Mouse (Mus musculus) kidney, adult 10 weeks (tissue): ENCODE measurements around the gene Notum. TPM values are rescaled to one million over a fixed set of nuclear protein-coding genes. Genes with fewer than 3 reads are reported as not detected.

ENCODE experiments used
- polyA plus RNA-seq: library from polyadenylated mRNA; stranded (reverse); fragments of 350-450 nt; fragmentation: Illumina TruSeq; extraction: RNeasy Lipid Tissue Mini Kit (QIAGEN cat#74804); gene quantifications from one replicate; pipeline ENCODE4 v1.2.3, GENCODE M21; 2014; ENCODE audit warnings: low read depth, low replicate concordance

Gene Notum
- not detected for polyA plus RNA-seq

GRCm38 (mm10) chr11:120661076-120661460, at the start of gene Notum:
TSS of gene Notum (minus strand) at chr11:120661175.

DNA sequence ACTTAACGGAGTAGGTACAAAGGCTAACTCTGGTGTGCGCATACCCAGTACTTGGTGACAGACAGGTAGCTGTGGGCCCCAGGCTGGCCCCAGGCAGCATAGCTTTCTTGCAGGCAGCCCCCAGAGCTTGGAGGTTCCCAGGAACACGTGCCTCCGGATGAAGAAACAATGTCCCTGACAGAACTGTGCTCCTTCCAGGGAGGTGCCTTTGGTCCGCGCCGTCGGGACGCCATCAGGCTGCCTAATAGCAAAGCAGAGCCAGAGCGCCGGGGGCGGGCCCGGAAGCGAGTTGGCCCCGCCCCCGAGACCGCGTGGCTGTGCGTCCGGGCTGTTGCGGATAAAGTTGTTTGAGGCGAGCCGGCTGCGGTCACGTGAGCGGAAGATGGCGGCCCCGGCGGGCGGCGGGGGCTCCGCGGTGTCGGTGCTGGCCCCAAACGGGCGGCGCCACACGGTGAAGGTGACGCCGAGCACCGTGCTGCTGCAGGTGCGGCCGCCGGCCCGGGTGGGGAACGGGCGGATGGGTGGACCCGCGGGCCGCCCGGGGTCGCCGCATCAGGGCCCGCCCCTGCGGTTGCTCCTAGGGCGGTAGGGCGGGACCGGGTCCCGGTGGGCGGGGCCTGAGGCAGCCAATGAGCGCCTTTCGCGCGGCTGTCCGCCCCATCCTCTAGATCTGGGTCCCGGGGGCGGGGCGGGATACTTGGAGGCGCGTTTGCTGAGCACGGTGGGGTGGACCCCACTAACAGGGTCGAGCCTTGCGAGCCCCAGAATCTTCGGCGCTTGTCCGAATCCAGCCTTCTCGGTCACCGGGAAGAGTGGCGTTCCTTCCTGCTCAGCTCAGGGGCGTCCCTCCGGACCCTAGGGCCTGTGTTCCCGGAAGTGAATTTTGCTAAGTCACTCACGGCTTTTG, 12.0 kb upstream of the Notum start, which contains the start of gene Aspscr1:
Gene Aspscr1, plus strand, starts transcription at position 287 of the 907 bp plus-strand sequence.

GRCm38 (mm10) chr11:120648001-120648476, 12.9 kb downstream of the Notum start, which contains the start of gene Myadml2:
TSS of gene Myadml2 (minus strand) at chr11:120648158.

GRCm38 (mm10) chr11:120643601-120643987, 17.4 kb downstream of the Notum start, which contains the start of gene Pycr1:
TSS of gene Pycr1 (minus strand) at chr11:120643769.

DNA sequence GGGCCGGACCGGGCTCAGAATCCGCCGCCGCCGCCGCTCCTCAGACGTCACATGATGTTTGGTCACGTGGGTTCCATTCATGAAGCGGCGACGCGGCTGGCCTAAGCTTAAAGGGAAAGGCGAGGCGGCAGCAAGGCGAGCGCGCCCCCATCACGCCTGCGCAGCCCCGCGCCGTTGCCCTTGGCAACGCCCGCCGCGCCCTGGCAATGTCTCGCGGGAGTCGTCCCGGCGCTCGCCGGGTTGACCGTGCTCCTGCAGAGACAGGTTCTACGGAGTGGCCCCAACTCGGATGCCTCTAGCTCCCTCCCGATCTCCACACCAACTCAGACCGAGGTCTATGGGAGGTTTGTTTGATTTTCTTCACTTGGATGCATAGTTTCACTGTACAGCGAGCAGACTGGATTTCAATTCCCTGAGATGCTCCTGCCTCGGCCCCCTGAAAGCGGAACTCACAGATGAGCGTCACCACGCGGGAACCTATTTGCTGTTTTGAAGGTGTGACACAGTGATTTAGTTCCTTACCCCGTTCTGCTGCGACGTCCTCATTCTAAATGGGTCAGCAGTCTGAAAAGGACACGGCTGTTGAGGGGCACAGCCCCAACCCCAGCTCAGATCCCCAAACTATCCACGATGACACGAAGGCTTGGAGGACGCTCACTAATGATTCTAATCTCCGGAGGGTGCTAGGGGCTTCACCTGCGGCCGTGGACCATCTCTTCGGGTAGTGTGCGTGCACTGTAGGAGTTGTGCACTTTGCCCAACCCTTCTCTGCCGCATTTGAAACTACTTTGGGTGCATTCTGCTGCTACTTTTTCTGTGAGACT, 27.2 kb downstream of the Notum start, which contains the start of gene Mafg:
Gene Mafg, minus strand, starts transcription at position 81 of the 824 bp plus-strand sequence.

GRCm38 (mm10) chr11:120625152-120625775, 35.7 kb downstream of the Notum start, which contains the start of gene Sirt7:
TSS of gene Sirt7 (minus strand) at chr11:120625240.

DNA sequence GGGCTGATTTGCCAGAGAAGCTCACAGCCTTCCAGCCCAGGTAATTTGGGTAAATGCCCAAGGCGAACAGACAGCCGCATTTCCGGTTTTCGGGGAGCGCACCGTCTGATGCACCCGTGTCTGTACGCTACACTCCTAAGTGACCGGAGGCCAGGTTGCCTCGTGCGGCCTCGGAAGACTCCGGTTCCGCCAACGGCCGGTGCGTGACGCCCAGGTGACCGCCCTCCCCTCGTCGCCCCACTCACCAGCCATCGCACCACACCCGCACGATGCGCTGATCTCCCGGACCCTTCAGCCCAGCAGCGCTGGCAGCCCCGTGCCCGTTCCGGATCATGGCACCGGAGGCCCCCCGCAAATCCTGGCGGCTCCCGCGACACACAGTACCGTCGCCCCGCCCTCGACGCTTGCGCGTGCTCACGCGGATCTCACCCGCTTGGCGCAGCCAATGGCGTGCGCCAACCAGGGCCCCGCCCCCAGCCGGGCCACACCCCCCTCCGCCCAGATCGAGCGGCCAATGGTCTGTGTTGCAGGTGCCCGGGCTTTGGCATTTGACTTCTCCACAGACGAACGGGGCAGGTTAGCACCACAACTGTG, 43.4 kb downstream of the Notum start, which contains the start of gene Pcyt2:
Gene Pcyt2, minus strand, starts transcription at position 418 of the 594 bp plus-strand sequence.

DNA sequence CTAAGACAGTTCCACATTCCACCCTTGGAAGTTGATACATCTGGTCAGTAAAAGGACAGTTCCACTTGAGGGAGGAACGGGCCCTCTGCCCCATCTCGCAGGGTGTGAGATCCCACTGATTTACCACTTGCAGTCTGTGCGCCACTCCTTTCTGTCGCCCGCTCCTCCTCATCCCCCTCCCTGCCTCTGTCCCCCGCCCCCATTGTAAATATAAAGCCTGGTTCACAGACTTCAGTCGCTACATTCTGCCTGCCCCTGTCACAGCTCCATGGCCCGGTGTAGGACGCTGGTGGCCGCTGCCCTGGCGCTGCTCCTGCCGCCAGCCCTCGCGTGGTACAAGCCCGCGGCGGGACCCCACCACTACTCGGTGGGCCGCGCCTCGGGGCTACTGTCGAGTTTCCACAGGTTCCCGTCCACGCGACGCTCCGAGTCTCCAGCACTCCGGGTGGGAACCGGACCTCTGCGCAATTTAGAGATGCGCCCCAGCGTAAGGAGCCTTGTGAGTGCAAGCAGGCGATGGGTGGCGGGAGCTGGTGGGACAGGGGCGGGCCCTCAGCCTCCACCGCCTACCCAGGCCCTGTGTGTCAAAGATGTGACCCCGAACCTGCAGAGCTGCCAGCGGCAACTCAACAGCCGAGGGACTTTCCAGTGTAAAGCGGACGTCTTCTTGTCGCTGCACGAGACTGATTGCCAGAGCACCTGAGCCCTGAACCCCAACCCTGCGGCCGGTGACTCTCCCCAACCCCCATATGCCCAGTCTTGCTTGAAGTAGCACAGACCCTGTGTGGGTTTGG, 52.5 kb downstream of the Notum start, which contains the start of gene Npb:
Gene Npb, plus strand, starts transcription at position 237 of the 794 bp plus-strand sequence.

Other genes with a start within 250 kb of the Notum start
- gene Nploc4, start 223.5 kb downstream of the Notum start, polyA plus RNA-seq = 13.1 TPM
- not detected for gene Tspan10, start 218.5 kb downstream of the Notum start, polyA plus RNA-seq
- gene Pde6g, start 207.7 kb downstream of the Notum start, polyA plus RNA-seq = not detected
- gene Oxld1, start 203.1 kb downstream of the Notum start, polyA plus RNA-seq = not detected
- 12.8 TPM for gene Ccdc137, start 203.1 kb downstream of the Notum start, polyA plus RNA-seq
- 9.9 TPM for gene Arl16, start 193.6 kb downstream of the Notum start, polyA plus RNA-seq
- 6.1 TPM for gene Mrpl12, start 176.6 kb downstream of the Notum start, polyA plus RNA-seq
- 2.5 TPM for gene Slc25a10, start 169.3 kb downstream of the Notum start, polyA plus RNA-seq
- 2.3 TPM for gene Gcgr, start 130.5 kb downstream of the Notum start, polyA plus RNA-seq
- gene Mcrip1, start 111.4 kb downstream of the Notum start, polyA plus RNA-seq = 0.89 TPM
- not detected for gene Ppp1r27, start 110.0 kb downstream of the Notum start, polyA plus RNA-seq
- 238 TPM for gene P4hb, start 87.9 kb downstream of the Notum start, polyA plus RNA-seq
- 20.6 TPM for gene Arhgdia, start 79.6 kb downstream of the Notum start, polyA plus RNA-seq
- 11.9 TPM for gene Alyref, start 62.8 kb downstream of the Notum start, polyA plus RNA-seq
- 7.1 TPM for gene Anapc11, start 62.8 kb downstream of the Notum start, polyA plus RNA-seq
- gene Npb, start 52.7 kb downstream of the Notum start, polyA plus RNA-seq = not detected
- gene Pcyt2, start 43.2 kb downstream of the Notum start, polyA plus RNA-seq = 15.0 TPM
- 3.0 TPM for gene Sirt7, start 35.9 kb downstream of the Notum start, polyA plus RNA-seq
- 11.3 TPM for gene Mafg, start 27.6 kb downstream of the Notum start, polyA plus RNA-seq
- gene Pycr1, start 17.4 kb downstream of the Notum start, polyA plus RNA-seq = 0.32 TPM
- gene Myadml2, start 13.0 kb downstream of the Notum start, polyA plus RNA-seq = not detected
- 1.6 TPM for gene Aspscr1, start 11.8 kb upstream of the Notum start, polyA plus RNA-seq
- gene Cenpx, start 52.6 kb upstream of the Notum start, polyA plus RNA-seq = 0.97 TPM
- gene Lrrc45, start 52.8 kb upstream of the Notum start, polyA plus RNA-seq = 0.24 TPM
- gene Rac3, start 60.3 kb upstream of the Notum start, polyA plus RNA-seq = not detected
- gene Dcxr, start 66.1 kb upstream of the Notum start, polyA plus RNA-seq = 1.3 TPM
- gene Cbr2, start 70.9 kb upstream of the Notum start, polyA plus RNA-seq = not detected
- not detected for gene Hmga1b, start 101.6 kb upstream of the Notum start, polyA plus RNA-seq
- not detected for gene Rfng, start 123.0 kb upstream of the Notum start, polyA plus RNA-seq
- gene Gps1, start 123.1 kb upstream of the Notum start, polyA plus RNA-seq = 17.3 TPM
- gene Dus1l, start 135.2 kb upstream of the Notum start, polyA plus RNA-seq = 7.1 TPM
- gene Fasn, start 163.4 kb upstream of the Notum start, polyA plus RNA-seq = 0.44 TPM